In genomic region chr13:101766605-101767012, GRCm38 (mm10) we compare ENCODE assay signal across 8 mouse cellular contexts. TPM values are rescaled to one million over a fixed set of nuclear protein-coding genes. Genes with fewer than 3 reads are reported as not detected.
DNase-seq lines count a peak whose midpoint lies in the region; ATAC-seq and TF ChIP-seq lines count a peak whose summit lies in the region.

No protein-coding gene starts in this region.

- H3K4me3 ChIP-seq in liver, adult 2 months (ENCODE audit: insufficient read depth, low read depth, low read length), result peak overlapping the region; percentile 84
- peak overlapping the region; percentile 69 for H3K4me3 ChIP-seq in embryonic facial prominence, embryonic 11.5 days (ENCODE audit: low read depth, low read length)
- peak overlapping the region; percentile 61 for H3K4me3 ChIP-seq in intestine, embryonic 14.5 days (ENCODE audit: low read depth, low read length)
- peak overlapping the region; percentile 94 for H3K4me3 ChIP-seq in neural tube, embryonic 12.5 days

- H3K9ac ChIP-seq in liver, adult 2 months (ENCODE audit: low read depth, low read length), result peak overlapping the region; percentile 99
- peak overlapping the region; percentile 71 for H3K9ac ChIP-seq in embryonic facial prominence, embryonic 11.5 days (replicated peaks; ENCODE audit: low read length)
- peak overlapping the region; percentile 81 for H3K9ac ChIP-seq in intestine, embryonic 14.5 days (ENCODE audit: low read length)
- peak overlapping the region; percentile 93 for H3K9ac ChIP-seq in neural tube, embryonic 12.5 days

- TF ChIP-seq POLR2A in liver, adult 2 months (IDR thresholded peaks at IDR 0.05; ENCODE audit: extremely low read depth, insufficient read depth, low read length), result no peak

- H3K4me1 ChIP-seq in liver, adult 2 months (ENCODE audit: control insufficient read depth, insufficient read depth, low read length), result peaks cover 19% of the 10 kb centered on the region
- no peaks in the 10 kb centered on the region for H3K4me1 ChIP-seq in embryonic facial prominence, embryonic 11.5 days (ENCODE audit: control insufficient read depth, insufficient read depth, low read length)
- H3K4me1 ChIP-seq in intestine, embryonic 14.5 days (replicated peaks; ENCODE audit: control insufficient read depth, insufficient read depth, low read length), result peaks cover 43% of the 10 kb centered on the region
- peaks cover 26% of the 10 kb centered on the region for H3K4me1 ChIP-seq in neural tube, embryonic 12.5 days

- peaks cover 34% of the 10 kb centered on the region for H3K79me2 ChIP-seq in liver, adult 2 months (ENCODE audit: control insufficient read depth, insufficient read depth, low read length)

- TF ChIP-seq CTCF in liver, adult 2 months (IDR thresholded peaks at IDR 0.05; ENCODE audit: low read depth, low read length), result no peak

- no peaks in the 10 kb centered on the region for H3K9me3 ChIP-seq in embryonic facial prominence, embryonic 11.5 days (replicated peaks; ENCODE audit: control insufficient read depth, low read length)
- no peaks in the 10 kb centered on the region for H3K9me3 ChIP-seq in intestine, embryonic 14.5 days (ENCODE audit: control insufficient read depth, low read length)
- H3K9me3 ChIP-seq in neural tube, embryonic 12.5 days, result no peaks in the 10 kb centered on the region

- ATAC-seq in embryonic facial prominence, embryonic 11.5 days (replicated peaks; ENCODE audit: insufficient number of reproducible peaks, low FRiP score, low TSS enrichment, low read depth), result no peak
- ATAC-seq in intestine, embryonic 14.5 days (replicated peaks; ENCODE audit: low FRiP score, low TSS enrichment, low read depth), result no peak
- no peak for ATAC-seq in neural tube, embryonic 12.5 days (ENCODE audit: low FRiP score, low read depth)

- no peaks in the 10 kb centered on the region for H3K36me3 ChIP-seq in liver, adult 2 months (ENCODE audit: control insufficient read depth, insufficient read depth, low read length)
- H3K36me3 ChIP-seq in embryonic facial prominence, embryonic 11.5 days (replicated peaks; ENCODE audit: control insufficient read depth, insufficient read depth, low read depth, low read length), result no peaks in the 10 kb centered on the region
- H3K36me3 ChIP-seq in intestine, embryonic 14.5 days (ENCODE audit: control insufficient read depth, insufficient read depth, low read length), result no peaks in the 10 kb centered on the region; the same call in 1 of the 2 replicates
- no peaks in the 10 kb centered on the region for H3K36me3 ChIP-seq in neural tube, embryonic 12.5 days

- H3K4me2 ChIP-seq in embryonic facial prominence, embryonic 11.5 days (ENCODE audit: low read depth, low read length), result peak overlapping the region; percentile 87
- peak overlapping the region; percentile 86 for H3K4me2 ChIP-seq in intestine, embryonic 14.5 days (ENCODE audit: low read length)
- H3K4me2 ChIP-seq in neural tube, embryonic 12.5 days (replicated peaks), result peak overlapping the region; percentile 80

- WGBS in liver, adult 2 months, result 0% methylated on average over 5 of the region's 5 CpGs
- WGBS in embryonic facial prominence, embryonic 11.5 days, result 0% methylated on average over 5 of the region's 5 CpGs
- 0% methylated on average over 5 of the region's 5 CpGs for WGBS in intestine, embryonic 14.5 days
- under 1% methylated on average over 5 of the region's 5 CpGs for WGBS in neural tube, embryonic 12.5 days

- peak; percentile 56 for DNase-seq in liver, adult 2 months (ENCODE audit: extremely low read depth, low read depth, low spot score)
- DNase-seq in liver, result no peak
- DNase-seq in embryonic facial prominence, embryonic 11.5 days (ENCODE audit: low spot score), result no peak
- no peak for DNase-seq in intestine, embryonic 14.5 days (ENCODE audit: low spot score)
- no peak for DNase-seq in right cerebral cortex, postnatal 25 days
- no peak for DNase-seq in adrenal gland, adult 8-10 months
- no peak for DNase-seq in embryo, embryonic 10.5 days (ENCODE audit: low spot score)

- H3K27me3 ChIP-seq in liver, adult 2 months (ENCODE audit: control insufficient read depth, insufficient read depth, low read length), result no peaks in the 10 kb centered on the region
- H3K27me3 ChIP-seq in embryonic facial prominence, embryonic 11.5 days (ENCODE audit: control insufficient read depth, insufficient read depth, low read length), result no peaks in the 10 kb centered on the region
- no peaks in the 10 kb centered on the region for H3K27me3 ChIP-seq in intestine, embryonic 14.5 days (replicated peaks; ENCODE audit: control insufficient read depth, insufficient read depth, low read length)
- no peaks in the 10 kb centered on the region for H3K27me3 ChIP-seq in neural tube, embryonic 12.5 days (replicated peaks)

- H3K27ac ChIP-seq in liver, adult 2 months (replicated peaks; ENCODE audit: insufficient read depth, low read depth, low read length), result peak overlapping the region; percentile 95
- H3K27ac ChIP-seq in embryonic facial prominence, embryonic 11.5 days (replicated peaks; ENCODE audit: low read depth, low read length), result no peak overlapping the region
- H3K27ac ChIP-seq in intestine, embryonic 14.5 days (ENCODE audit: low read depth), result peak overlapping the region; percentile 94
- H3K27ac ChIP-seq in neural tube, embryonic 12.5 days, result 0 out of 2 replicates have a peak overlapping the region, but pooled peaks have one; percentile 87

RNA-seq across cellular contexts. Expression of gene Pik3r1, which starts 1.4 kb away (rescaled TPM):
- 35.5 and 38.4 TPM in 2 replicates for total RNA-seq in liver, adult 2 months (2014; rRNA removed)
- polyA plus RNA-seq in liver, adult 2 months (2012; rRNA removed), result 11.9 and 12.2 TPM in 2 replicates
- polyA plus RNA-seq in embryonic facial prominence, embryonic 11.5 days (2014; fragmentation: Nextera tagmentation; extraction: Ambion mirVana), result 17.0 and 20.6 TPM in 2 replicates
- 52.6 and 57.4 TPM in 2 replicates for polyA plus RNA-seq in intestine, embryonic 14.5 days (2014; fragmentation: Nextera tagmentation; extraction: Ambion mirVana)
- 36.9 and 40.5 TPM in 2 replicates for polyA plus RNA-seq in neural tube, embryonic 12.5 days (2016; fragmentation: Nextera tagmentation; extraction: Ambion mirVana)
- 100 to 1,000 TPM in 1 of 4 experiments, 10 to 100 TPM in 3; 52.9 to 103 (median 87.4) TPM for total RNA-seq in adrenal gland, adult 8-10 months (2022)
